Mouse (Mus musculus): ENCODE measurements around the gene Iars2.

GRCm38 (mm10) chr1:185279288-185279687, 49.9 kb downstream of the Iars2 start:
- TF ChIP-seq CTCF (IDR thresholded peaks at IDR 0.05; ENCODE audit: low read depth, low read length), result no peak
- TF ChIP-seq POLR2A (IDR thresholded peaks at IDR 0.05; ENCODE audit: borderline replicate concordance, low read depth, low read length), result no peak
